Mouse (Mus musculus) skeletal muscle tissue, adult 2 months (tissue): Measurements from ENCODE around the gene Prkg2.

Source experiments
- DNase-seq: peaks from one replicate; pipeline ENCODE4 v3.0.0-alpha.2; 2012; ENCODE audit warnings: low read depth, low spot score

Gene Prkg2

DNA sequence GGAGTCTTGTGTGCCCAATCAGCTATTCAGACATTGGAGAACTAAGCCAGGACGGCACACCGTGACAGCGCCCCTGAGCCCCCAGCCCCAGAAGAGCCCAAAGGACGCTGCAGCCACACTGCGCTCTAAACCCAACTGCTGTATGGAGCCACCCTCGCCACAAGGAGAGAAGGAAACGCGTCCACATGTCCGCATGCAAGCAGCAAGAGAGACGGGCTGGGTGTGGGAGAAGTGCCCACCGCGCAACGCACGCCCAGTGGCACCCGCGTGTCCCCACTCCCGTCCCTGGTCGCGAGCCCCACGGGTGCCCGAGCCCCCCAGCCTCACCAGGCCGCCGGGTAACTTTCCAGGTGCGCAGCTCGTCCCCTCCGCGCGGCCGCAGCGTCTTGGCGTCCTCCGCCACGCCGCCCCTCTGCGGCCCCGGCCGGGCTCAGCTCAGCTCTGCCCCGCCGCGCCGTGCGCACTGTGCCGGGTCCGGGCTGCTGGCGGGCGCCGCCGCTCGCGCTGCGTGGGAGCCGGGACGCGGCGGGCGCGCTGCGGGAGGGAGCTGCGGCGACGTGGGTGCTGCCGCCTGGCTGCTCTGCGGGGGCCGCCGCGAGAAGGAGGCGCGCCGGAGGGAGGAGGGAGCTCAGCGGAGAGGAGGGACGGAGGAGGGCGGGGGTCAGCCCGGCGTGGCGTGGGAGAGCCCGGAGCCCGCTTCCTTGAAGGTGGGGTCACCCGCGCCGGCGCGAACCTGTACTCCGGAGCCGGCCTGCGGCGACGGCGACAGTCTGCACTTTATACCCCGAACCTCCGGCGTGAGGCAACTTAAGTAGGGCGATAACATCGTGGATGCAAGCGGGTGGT lies at the start of gene Prkg2:
Gene Prkg2, minus strand, starts transcription at position 756 of the 846 bp plus-strand sequence.
- DNase-seq, result no peak

DNA sequence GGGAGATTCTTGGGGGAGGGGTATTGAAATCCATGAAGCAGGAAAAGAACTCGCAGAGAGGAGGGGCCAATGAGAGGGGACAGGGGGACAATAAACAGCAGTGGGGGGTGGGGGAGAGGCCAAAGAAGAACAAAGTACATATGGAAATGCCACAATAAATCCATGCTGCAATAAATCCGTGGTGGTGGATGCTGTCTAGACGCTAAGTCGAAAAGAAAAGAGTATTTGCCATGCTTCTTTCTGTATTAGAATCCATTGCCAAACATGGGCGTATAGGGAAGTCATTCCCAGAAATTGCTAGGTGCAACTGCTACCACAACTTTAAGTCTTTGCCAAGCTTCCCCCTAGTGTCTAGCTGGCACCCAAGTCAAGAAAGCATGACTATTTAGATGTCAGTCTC lies 46.8 kb upstream of the Prkg2 start:
- no peak for DNase-seq

DNA sequence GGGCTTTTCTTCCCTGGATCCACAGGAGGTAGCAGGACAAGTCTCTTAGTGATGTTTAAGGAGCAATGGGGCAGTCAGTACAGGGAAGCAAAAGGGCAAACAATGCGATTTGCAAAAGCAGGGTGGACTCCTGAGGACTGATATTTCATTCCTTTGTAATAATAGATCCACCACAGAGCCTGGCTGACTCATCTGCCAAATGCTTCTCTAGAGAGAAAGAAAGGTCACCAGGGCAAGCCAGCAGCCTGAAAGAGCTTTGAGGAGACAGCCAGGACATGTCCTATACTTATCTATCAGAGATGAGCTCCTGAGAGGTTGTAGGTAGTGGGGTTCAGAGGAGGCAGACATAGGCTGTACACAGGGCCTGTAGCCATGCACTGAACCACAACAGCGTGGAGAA lies 41.2 kb upstream of the Prkg2 start:
- DNase-seq, result no peak

DNA sequence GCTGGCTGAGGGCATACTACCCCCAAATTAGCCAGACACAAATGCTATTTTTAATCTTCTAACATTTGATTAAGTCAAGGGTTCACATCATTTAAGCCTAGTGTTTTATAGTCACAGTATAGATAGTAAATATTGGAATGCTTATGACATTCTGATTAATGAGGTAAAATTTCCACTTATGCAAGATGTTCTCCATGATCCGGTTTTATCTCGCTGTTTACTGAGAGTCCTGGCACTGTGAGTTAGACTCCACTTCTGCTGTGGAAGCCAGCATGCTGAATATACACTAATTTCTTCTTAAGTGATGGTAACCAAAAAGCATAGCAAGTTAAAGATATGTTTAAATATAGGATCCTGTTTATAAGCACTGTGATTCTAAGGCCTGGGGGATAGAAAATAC lies 31.2 kb upstream of the Prkg2 start:
- no peak for DNase-seq

DNA sequence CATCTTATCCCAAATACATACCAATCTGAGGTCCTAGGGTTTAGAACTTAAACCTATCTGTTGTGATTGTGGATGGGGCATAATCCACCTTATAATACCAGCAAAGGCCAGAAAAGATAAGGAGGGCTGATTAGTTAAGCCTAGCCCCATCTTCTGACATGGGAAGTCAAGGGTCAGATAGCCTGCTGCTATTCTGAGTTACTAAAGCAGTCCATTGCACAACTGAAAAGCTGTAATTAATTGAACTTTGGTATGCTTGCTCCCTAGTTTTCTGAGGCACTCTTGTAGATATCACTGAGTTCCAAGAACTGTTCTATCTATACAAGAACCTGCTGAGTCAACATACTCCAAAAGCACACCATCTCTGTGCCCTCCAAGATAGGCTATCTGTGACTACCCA lies 25.4 kb upstream of the Prkg2 start:
- DNase-seq, result no peak

DNA sequence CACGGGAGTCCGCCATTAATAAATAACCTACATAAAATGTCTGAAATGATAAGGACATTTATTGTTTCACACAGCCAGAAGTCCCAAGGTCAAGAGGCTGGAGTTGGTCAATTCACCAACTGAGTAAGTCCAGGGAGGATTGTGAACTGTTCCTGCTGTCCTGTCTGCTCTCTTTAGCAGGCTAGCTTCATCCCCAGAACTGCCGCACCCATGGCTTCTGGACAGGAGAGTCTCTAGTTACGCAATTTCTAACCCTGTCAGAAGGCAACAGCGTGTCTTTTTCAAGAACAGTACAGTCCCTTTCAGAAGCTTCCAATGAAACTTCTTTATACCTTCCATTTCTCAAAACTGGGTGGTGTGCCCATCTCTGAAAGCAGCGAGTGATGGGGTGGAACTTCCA lies 1.9 kb upstream of the Prkg2 start:
- peak; percentile 33 for DNase-seq

DNA sequence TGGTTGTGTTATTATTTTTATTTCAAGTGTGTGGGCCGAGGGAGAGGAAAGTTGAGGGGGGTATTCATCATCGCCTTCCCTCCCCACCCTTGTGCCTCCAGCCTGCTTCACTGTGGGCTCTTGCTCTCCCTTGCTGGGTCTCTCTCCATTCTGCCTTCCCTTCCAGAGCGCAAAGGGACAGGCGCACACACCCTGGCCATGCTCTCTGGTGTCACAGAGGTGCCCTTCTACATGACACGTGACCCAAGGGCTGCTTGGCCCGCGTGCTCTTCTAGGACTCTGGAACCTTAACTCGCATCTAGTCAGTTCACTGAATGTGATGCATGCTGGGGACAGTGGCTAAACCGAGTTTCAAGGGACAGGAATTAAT lies 276 bp upstream of the Prkg2 start:
- no peak for DNase-seq

DNA sequence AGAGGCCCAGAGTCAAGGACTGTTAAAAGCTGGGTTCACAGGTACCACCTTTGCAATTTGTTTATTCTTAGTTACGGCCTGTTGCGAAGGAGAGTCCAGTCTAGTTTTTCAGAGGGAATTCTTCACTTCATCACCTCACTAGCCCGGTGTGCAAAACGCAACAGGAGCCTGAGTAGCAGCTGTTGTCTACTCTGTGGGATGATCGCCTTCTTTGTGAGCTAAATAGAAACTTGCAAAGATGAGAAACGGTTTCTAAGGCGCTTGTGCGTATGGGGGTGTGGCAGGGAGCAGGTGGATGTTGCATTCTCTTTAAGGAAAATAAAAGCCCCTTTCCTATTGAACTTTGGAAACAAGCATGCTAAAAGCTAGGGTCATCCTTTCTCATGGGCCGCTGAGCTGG lies 1.2 kb downstream of the Prkg2 start:
- DNase-seq, result no peak

DNA sequence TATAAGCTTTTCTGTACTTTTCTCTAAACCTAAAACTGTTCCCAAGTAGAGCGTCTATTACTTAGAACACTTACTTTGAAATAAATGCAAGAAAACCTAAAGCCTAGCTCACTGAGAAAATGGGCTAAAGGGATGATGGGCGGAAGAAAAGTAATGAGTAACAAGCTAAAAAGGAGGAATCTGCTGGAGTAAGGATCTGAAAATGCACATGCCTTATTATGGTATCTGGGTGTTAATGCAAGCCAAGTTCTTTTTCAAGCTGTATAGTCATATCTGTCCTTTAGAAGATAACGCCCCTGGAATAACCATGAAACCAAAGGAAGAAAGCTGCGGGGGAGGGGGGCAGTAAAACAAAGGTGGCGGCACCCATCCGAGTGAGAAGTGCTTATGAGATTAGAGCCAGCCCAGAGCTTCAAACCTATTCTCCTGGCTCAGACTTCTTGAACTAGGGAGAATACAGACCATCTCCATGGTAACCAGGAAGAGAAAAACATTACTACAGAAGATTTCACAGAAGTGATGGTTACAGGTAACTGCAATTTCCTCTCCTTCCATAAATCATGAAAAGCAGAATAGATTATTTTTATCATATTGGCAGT lies 5.5 kb downstream of the Prkg2 start:
- DNase-seq, result no peak

DNA sequence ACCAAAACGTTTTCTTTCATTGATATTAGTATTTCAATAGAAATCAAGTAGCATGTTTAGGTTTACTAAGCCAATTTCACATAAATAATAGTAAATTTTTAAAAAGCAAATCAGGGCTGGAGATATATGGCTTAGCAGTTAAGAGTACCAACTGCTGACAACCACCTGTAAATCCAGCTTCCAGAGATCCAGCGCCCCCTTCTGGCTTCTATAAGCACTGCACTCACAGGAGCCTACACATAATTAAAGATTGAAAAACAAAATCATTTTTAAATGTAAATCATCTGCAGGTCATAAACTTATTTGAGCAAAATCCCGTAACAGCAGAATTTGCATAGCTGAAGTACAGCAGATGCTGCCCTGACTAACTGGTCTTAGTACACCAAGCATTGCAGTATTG lies 10.8 kb downstream of the Prkg2 start:
- DNase-seq, result no peak

DNA sequence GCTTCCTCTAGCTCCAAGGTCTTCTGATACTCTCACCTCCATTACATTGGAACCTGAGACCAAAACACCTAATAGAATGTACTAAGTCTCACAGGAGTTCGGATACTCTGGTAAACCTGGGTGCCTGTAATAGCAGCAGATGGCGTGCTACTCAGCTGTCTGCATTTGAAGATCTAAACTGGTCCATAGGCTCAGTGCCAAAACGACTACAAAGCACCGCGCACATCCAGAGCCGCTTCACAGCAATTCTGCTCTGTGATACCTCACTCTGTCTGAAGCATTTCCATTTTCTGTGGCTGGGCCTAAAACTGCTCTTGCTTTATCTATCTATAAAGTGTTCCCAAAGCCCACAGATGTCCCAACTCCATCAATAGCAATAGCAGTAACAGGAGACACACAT lies 17.4 kb downstream of the Prkg2 start:
- no peak for DNase-seq

DNA sequence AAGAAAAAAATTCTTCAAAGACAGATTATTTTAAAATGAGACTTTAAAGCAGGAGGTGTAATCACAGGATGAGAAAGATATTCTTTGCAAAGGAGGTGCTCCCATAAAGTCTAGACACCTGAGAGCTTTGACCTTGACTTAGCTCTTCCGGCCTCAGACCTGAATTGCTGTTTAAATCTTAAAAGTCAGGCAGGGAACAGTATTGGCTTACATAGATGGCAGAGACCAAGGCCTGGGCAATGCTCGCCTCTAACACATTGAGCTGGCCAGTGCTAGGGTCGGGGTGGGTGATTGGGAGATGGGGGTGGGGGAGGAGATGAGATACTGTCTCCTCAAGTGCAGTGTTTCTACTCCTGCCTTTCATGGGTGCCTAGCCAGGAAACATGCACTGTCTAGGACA lies 22.0 kb downstream of the Prkg2 start:
- DNase-seq, result no peak

DNA sequence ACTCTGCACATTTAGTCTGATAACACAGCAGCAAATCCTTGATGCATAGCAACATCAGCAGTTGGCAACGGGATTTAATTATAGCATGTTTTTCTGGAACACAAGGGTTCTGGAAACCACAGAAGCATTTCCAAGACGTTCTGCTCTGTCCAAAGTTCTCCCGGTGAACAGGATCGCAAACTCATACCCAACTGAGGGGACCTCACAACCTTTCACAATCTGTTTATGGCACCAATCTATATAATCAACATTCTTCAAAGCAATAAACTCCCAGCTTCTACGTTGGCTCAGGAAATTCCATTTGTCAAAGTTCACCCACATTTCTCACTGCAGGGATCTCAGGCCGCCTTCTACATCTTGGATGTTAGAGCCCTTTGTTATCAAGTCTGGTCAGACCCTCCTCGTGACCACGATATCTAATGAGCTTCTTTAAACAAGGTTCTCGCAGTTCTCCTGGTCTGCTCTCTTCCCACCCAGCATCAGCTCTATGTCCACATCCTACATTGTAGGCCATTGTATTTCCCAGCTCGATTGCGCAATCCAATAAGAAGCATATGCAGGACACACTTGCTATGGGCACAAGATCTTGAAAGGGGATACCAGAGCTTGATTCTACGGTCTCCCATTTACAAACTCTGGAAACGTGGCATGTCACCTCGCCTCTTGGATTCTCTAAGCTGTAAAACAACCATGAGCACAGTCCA lies 26.6 kb downstream of the Prkg2 start:
- DNase-seq, result no peak

DNA sequence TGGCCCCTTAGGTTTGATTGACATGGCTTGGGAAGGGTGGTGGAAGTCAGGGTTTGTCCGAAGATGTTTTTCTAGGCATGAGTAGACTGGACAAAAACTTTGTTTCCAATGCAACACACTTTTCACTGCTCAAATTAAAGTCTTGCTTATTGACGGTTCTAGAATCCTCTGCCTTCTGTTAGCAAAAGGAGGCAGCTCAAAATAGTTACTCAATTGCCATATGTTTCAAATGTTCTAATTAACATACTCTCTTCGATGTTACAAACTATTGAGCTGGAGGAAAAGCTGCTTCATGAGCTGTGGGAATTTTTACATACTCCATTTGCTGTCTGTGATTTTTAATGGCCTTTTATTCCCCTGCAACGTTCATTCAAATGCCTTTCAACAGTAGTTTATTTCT lies 39.0 kb downstream of the Prkg2 start:
- no peak for DNase-seq

DNA sequence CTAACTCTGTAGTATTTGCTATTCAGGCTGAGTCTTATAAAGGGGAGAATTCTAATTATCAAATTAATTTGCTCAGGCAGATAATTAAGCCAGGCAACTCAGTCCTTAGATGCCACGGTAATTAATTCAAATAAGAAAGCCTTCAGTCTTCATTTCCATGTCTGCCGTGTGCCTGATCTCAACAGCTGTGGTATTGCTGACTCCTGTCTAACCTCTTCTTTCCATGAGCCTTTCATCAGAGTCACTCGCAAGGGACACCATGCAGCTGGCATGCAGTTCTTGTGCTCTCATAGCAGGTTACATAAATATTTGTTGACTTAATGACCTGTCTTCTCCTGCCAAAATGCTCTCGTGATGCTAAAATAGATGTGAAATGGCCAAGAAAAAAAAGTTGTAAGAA lies 41.4 kb downstream of the Prkg2 start:
- peak; percentile 41 for DNase-seq

DNA sequence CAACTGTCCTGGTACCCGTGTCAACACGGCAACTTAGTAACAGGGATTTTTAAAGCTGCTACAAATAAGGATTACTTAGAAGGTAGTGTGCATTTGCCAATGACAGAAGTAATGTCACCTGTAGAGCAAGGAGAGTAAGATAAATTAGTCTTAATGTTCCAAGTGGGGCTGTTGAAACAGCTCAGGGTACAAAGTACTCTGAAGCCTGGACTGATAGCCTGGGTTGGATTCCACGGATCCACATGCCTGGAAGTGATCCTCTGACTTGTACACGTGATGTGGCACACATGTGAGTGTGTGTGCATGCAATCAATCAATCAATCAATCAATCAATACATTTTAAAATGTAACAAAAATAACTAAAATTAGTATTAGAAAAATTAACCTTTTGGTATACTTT lies 45.6 kb downstream of the Prkg2 start:
- DNase-seq, result no peak

DNA sequence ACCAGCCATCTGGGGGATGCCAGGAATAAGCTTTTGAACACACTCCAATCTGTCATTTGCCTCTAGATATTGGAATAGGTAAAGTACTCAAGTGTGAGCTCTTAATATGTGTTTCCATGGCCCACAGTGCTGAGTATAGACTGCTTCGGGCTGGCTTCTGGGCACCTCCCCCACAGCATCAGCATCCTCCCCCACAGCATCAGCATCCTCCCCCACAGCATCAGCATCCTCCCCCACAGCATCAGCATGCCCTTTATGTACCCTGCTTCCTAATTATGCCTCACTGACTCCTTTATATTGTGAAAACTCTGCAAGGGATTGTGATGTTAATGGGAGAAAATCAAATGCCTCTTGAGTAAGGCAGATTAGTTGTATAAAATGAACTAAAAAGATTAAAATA lies 49.5 kb downstream of the Prkg2 start:
- DNase-seq, result no peak

DNA sequence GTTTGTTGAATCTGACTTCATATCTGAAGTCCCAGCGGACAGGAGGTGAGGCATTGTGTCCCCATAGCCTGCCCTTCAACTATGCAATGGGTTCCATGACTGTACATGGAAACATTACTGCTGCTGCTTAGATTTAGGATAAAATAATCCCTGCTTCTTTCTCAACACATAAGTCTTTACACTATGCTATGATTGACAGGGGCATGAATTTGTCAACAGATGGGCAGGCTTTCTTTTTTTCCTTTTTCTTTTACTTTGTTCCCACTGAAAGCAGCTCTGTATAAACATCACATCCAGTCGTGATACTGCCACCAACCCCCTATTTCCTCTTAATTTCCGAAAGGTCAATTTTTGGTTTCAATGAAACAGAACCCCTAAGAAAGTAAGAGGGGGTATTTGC lies 50.0 kb downstream of the Prkg2 start:
- DNase-seq, result no peak

DNA sequence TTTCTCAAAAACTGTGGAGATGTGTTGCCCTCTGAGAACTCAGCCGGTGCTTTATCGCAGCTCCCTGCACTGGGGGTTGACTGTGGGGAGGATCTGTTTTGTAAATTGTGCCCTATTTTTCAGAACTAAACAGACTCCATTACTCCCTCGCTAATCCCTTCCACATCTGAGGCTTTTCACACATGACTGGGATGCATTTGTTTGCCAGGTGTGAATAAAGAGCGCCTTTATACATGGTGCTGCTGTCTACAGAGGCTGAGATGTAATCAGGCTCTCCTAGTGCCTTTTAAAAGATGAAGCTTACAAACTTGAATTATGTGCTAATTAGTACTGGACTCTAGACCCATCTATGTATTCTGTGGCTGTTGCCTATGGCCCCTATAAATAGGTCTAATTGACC lies 50.7 kb downstream of the Prkg2 start:
- DNase-seq, result no peak

DNA sequence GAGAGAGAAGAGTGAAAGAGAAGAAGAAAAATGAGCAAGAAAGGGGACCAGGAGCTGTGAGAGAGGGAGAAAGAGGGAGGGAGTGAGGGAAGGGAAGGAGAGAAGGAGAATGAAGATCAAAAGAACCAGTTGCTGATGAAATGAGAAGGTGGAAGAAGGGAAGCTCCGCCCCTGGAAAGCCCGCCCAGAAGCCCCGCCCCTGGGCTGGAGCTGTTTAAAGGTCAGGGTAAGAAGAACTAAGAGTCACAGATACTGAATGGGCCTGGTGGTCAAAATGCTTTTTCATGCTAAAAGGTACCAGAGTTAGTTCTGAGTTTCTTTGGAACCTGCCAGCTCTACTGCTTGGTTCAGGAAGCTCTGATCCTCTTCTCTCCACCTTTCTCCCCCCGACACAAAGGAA lies 51.1 kb downstream of the Prkg2 start:
- no peak for DNase-seq

DNA sequence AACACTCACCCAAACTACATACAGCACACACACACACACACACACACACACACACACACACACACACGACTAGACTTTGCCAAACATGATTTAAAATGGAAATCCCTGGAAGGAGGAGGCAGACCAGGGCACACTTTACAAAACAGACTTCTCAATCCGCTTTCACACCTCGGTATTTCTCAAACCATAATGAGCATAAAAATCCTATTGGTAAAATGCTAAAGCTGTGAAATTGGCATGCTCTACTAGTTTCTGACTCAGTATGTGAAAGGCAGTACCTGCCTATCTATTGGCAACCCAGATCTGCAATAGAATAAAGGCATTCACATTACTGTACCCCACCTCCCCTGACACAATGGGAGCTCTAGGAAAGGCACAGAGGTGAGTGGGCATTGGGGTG lies 52.1 kb downstream of the Prkg2 start:
- no peak for DNase-seq

DNA sequence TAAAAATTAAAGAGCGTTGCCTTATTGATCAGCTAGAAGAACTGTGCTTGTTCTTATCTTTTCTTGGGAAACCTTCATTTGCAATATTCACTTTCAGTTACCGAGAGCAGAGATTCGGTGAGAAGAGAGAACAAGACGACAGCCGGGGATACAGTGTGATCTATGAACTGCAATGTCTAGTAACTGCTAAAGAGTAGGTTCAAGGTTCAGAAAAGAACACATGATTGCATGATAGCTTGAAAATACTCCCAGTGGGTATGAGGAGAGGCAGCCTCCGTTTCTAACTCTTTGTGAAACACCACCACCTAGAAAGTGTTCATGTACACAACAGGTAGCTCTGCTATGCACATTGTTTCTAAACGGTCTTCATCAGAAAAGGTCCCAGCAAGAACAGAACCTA lies 55.8 kb downstream of the Prkg2 start:
- no peak for DNase-seq

DNA sequence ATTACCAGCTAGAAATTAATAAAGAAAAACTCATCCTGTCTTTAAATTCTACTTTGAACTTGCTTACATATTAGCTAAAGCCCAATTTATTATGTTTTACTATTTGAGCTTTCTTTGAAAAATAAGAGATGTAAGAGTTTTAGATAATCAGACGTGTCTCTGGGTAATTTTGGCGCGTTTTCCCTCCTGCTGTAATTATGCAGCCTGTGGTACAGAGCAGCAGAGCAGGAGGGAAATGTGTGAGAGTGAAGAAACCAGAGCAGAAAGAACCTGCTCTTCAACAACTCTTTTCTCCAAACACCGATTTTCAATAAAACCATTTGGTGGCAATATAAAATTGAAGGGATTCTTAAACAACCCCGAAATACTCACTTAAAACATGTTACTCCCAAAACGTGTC lies 58.8 kb downstream of the Prkg2 start:
- no peak for DNase-seq
